Mouse (Mus musculus) CH12.LX (cell line): ENCODE measurements around the gene Fmo4. TPM values are rescaled to one million over a fixed set of nuclear protein-coding genes. Genes with fewer than 3 reads are reported as not detected.

Source experiments
- DNase-seq: peaks from one replicate; pipeline ENCODE4 v3.0.0-alpha.2; 2013; ENCODE audit errors: extremely low read depth
- H3K27ac ChIP-seq: 2 replicates; pipeline ENCODE4 v1.5.1; 2012; ENCODE audit warnings: low read depth, mild to moderate bottlenecking, control low read depth, moderate library complexity; ENCODE audit not compliant: insufficient read depth
- H3K27me3 ChIP-seq: replicated peaks from 2 replicates; pipeline ENCODE3; 2012; ENCODE audit warnings: inconsistent platforms
- H3K36me3 ChIP-seq, 2 experiments: replicated peaks in 1 of 2; 2 replicates each; pipeline versions ENCODE3 to v1.6.1; 2012; ENCODE audit warnings: inconsistent platforms in 1 of 2, low read length in 1 of 2, mild to moderate bottlenecking in 1 of 2, mixed read lengths in 1 of 2, moderate library complexity in 1 of 2; ENCODE audit not compliant: control insufficient read depth in 1 of 2, insufficient read depth in 1 of 2
- H3K4me1 ChIP-seq, 2 experiments: 2 replicates each; pipeline ENCODE4 v1.6.1; 2012; ENCODE audit warnings: inconsistent platforms in 1 of 2, moderate library complexity in 1 of 2; ENCODE audit not compliant: insufficient read depth in 2 of 2, control insufficient read depth in 1 of 2
- H3K4me2 ChIP-seq: 2 replicates; pipeline ENCODE4 v1.6.1; 2012; ENCODE audit warnings: low read depth, mild to moderate bottlenecking, control low read depth; ENCODE audit not compliant: poor library complexity, insufficient read depth, severe bottlenecking
- H3K4me3 ChIP-seq, 3 experiments: fragments of 150-350 bp in 1 of 3; sonication (generic) in 1 of 3; replicated peaks in 1 of 3; 2 replicates each; pipeline versions ENCODE3 to v1.5.1; 2011 to 2012; ENCODE audit warnings: low read depth in 2 of 3, low read length in 2 of 3, mild to moderate bottlenecking in 2 of 3, moderate library complexity in 2 of 3, control low read depth in 1 of 3, improper control_type of control experiment in 1 of 3, inconsistent platforms in 1 of 3, mixed read lengths in 1 of 3; ENCODE audit not compliant: poor library complexity in 1 of 3
- H3K79me2 ChIP-seq: replicated peaks from 2 replicates; pipeline ENCODE4 v1.6.1; 2012; ENCODE audit warnings: mild to moderate bottlenecking, moderate library complexity; ENCODE audit not compliant: control insufficient read depth, poor library complexity, insufficient read depth, severe bottlenecking; ENCODE audit errors: extremely low read depth
- H3K9ac ChIP-seq: 2 replicates; pipeline ENCODE4 v1.6.1; 2012; ENCODE audit warnings: low read depth, mild to moderate bottlenecking, control low read depth, moderate library complexity; ENCODE audit not compliant: insufficient read depth
- H3K9me3 ChIP-seq: replicated peaks from 2 replicates; pipeline ENCODE3; 2012; ENCODE audit warnings: low read length, inconsistent platforms, mixed read lengths
- BHLHE40 ChIP-seq: IDR thresholded peaks from 2 replicates; pipeline ENCODE4 v1.6.1; 2011; ENCODE audit warnings: mild to moderate bottlenecking, low read depth, low read length, improper control_type of control experiment
- E2F4 ChIP-seq: IDR thresholded peaks from 2 replicates; pipeline ENCODE4 v1.6.1; 2011; ENCODE audit warnings: low read depth, low read length, improper control_type of control experiment; ENCODE audit not compliant: insufficient replicate concordance
- EP300 ChIP-seq: IDR thresholded peaks from 2 replicates; pipeline ENCODE4 v1.6.1; 2011; ENCODE audit warnings: low read length, improper control_type of control experiment
- GABPA ChIP-seq: IDR thresholded peaks from 2 replicates; pipeline ENCODE4 v1.6.1; 2012; ENCODE audit warnings: low read depth, low read length, improper control_type of control experiment, inconsistent platforms; ENCODE audit not compliant: insufficient replicate concordance
- HCFC1 ChIP-seq: IDR thresholded peaks from 2 replicates; pipeline ENCODE4 v1.6.1; 2012; ENCODE audit warnings: low read depth, mild to moderate bottlenecking, inconsistent platforms, low read length, improper control_type of control experiment
- MAZ ChIP-seq: IDR thresholded peaks from 2 replicates; pipeline ENCODE4 v1.6.1; 2012; ENCODE audit warnings: low read depth, mild to moderate bottlenecking, inconsistent platforms, low read length, improper control_type of control experiment, moderate library complexity
- MXI1 ChIP-seq: IDR thresholded peaks from 2 replicates; pipeline ENCODE4 v1.6.1; 2011; ENCODE audit warnings: mild to moderate bottlenecking, low read depth, low read length, improper control_type of control experiment
- MYC ChIP-seq: IDR thresholded peaks from 2 replicates; pipeline ENCODE4 v1.6.1; 2011; ENCODE audit warnings: low read depth, mild to moderate bottlenecking, improper control_type of control experiment, low read length
- NELFE ChIP-seq: IDR thresholded peaks from 2 replicates; pipeline ENCODE4 v1.6.1; 2011; ENCODE audit warnings: low read depth, low read length, improper control_type of control experiment
- NRF1 ChIP-seq: IDR thresholded peaks from 2 replicates; pipeline ENCODE4 v1.6.1; 2014; ENCODE audit warnings: low read depth, mild to moderate bottlenecking, inconsistent platforms, low read length, improper control_type of control experiment, moderate library complexity
- PAX5 ChIP-seq: IDR thresholded peaks from 2 replicates; pipeline ENCODE4 v1.6.1; 2012; ENCODE audit warnings: low read length, inconsistent platforms, mixed read lengths
- POLR2AphosphoS2 ChIP-seq: IDR thresholded peaks from 2 replicates; pipeline ENCODE4 v1.6.1; 2011; ENCODE audit warnings: low read depth, low read length, improper control_type of control experiment
- RCOR1 ChIP-seq: conservative IDR thresholded peaks from 2 replicates; pipeline ENCODE4 v1.6.1; 2012; ENCODE audit warnings: low read depth, mild to moderate bottlenecking, inconsistent platforms, low read length, improper control_type of control experiment
- SIN3A ChIP-seq: IDR thresholded peaks from 2 replicates; pipeline ENCODE4 v1.6.1; 2012; ENCODE audit warnings: low read length, improper control_type of control experiment, inconsistent platforms
- TCF12 ChIP-seq: IDR thresholded peaks from 2 replicates; pipeline ENCODE4 v1.6.1; 2014; ENCODE audit warnings: low read depth, mild to moderate bottlenecking, inconsistent platforms, low read length, improper control_type of control experiment
- UBTF ChIP-seq: IDR thresholded peaks from 2 replicates; pipeline ENCODE4 v1.6.1; 2012; ENCODE audit warnings: low read depth, mild to moderate bottlenecking, inconsistent platforms, low read length, improper control_type of control experiment, moderate library complexity
- USF2 ChIP-seq: conservative IDR thresholded peaks from 2 replicates; pipeline ENCODE4 v1.6.1; 2011; ENCODE audit warnings: low read depth, low read length, improper control_type of control experiment
- ZC3H11A ChIP-seq: IDR thresholded peaks from 2 replicates; pipeline ENCODE4 v1.6.1; 2012; ENCODE audit warnings: low read depth, mild to moderate bottlenecking, inconsistent platforms, low read length, improper control_type of control experiment
- ZKSCAN1 ChIP-seq: IDR thresholded peaks from 2 replicates; pipeline ENCODE4 v1.6.1; 2012; ENCODE audit warnings: low read depth, inconsistent platforms, low read length, improper control_type of control experiment, borderline replicate concordance
- ZMIZ1 ChIP-seq: IDR thresholded peaks from 2 replicates; pipeline ENCODE4 v1.6.1; 2012; ENCODE audit warnings: low read depth, mild to moderate bottlenecking, inconsistent platforms, low read length, improper control_type of control experiment
- ZNF384 ChIP-seq: IDR thresholded peaks from 2 replicates; pipeline ENCODE4 v1.6.1; 2012; ENCODE audit warnings: low read depth, low read length, improper control_type of control experiment, inconsistent platforms
- dilution Hi-C: fragments of 300-500 bp; cut with MboI; formaldehyde crosslinking; loops from 2 replicates; pipeline ENCODE4 v1.14.3; 2020; ENCODE audit warnings: low sequenced_read_pairs; ENCODE audit not compliant: extremely low pct_unique_long_range_greater_than_20kb, extremely low pct_ligation_motif_present
- in situ Hi-C: fragments of 300-500 bp; cut with MboI; formaldehyde crosslinking; loops from 3 replicates; pipeline ENCODE4 v1.14.3; 2019; ENCODE audit warnings: low sequenced_read_pairs, low pct_ligation_motif_present, low pct_unique_long_range_greater_than_20kb, mixed read lengths
- polyA plus RNA-seq: library from polyadenylated mRNA; unstranded; fragments of >175 nt; gene quantifications from 2 replicates; pipeline ENCODE4 v1.2.1, GENCODE M21; 2012; ENCODE audit warnings: low read depth; ENCODE audit not compliant: insufficient read length
- total RNA-seq, 2 experiments: library from RNA; depleted of rRNA; stranded (reverse); fragments of 300-350 nt in 1 of 2; fragments of >200 nt in 1 of 2; gene quantifications; 2 replicates each; pipeline ENCODE4 v1.2.3; 2012 to 2014

Fmo4 gene
- total and polyA plus RNA-seq, 3 experiments, result not detected

GRCm38 (mm10) chr1:162832574-162832953, 18.8 kb upstream of the Fmo4 start:
- no peaks in the 10 kb centered on the region for H3K36me3 ChIP-seq
- in situ Hi-C loops (no loop called here), dilution Hi-C loops (no loop called here)
- H3K4me3 ChIP-seq, result no peak overlapping the region
- H3K27ac ChIP-seq, result no peak overlapping the region
- no peaks in the 10 kb centered on the region for H3K9me3 ChIP-seq
- no peaks in the 10 kb centered on the region for H3K4me1 ChIP-seq
- no peaks in the 10 kb centered on the region for H3K27me3 ChIP-seq
- H3K79me2 ChIP-seq, result no peaks in the 10 kb centered on the region
- TF ChIP-seq UBTF (no peak), POLR2AphosphoS2 (no peak), ZMIZ1 (no peak), HCFC1 (no peak), ZNF384 (no peak), MYC (no peak), PAX5 (no peak), GABPA (no peak), NELFE (no peak), E2F4 (no peak), BHLHE40 (no peak)
- no peak for DNase-seq
- H3K9ac ChIP-seq, result no peak overlapping the region
- H3K4me2 ChIP-seq, result no peak overlapping the region

- no peak for DNase-seq
- no peak overlapping the region for H3K4me2 ChIP-seq
- no peaks in the 10 kb centered on the region for H3K79me2 ChIP-seq
- dilution Hi-C loops, result no loop called here
- no peak overlapping the region for H3K4me3 ChIP-seq
- no peaks in the 10 kb centered on the region for H3K36me3 ChIP-seq
- no peak for TF ChIP-seq TCF12
- TF ChIP-seq EP300, result no peak
- TF ChIP-seq HCFC1, result no peak
- TF ChIP-seq MXI1, result no peak
- TF ChIP-seq RCOR1, result no peak
- no peak for TF ChIP-seq ZC3H11A
- TF ChIP-seq ZNF384, result no peak
- TF ChIP-seq USF2, result no peak
- TF ChIP-seq SIN3A, result no peak
- TF ChIP-seq MAZ, result no peak
- TF ChIP-seq ZKSCAN1, result no peak
- TF ChIP-seq NRF1, result no peak
- no peak for TF ChIP-seq ZMIZ1
- TF ChIP-seq, all 38 proteins: peak for 0
- Histone ChIP-seq H3K9me3 (no peaks in the 10 kb centered on the region), H3K27ac (no peak overlapping the region), H3K9ac (no peak overlapping the region), H3K27me3 (no peaks in the 10 kb centered on the region), H3K4me1 (no peaks in the 10 kb centered on the region)
- in situ Hi-C loops, result no loop called here
Observed at GRCm38 (mm10) chr1:162831838-162832573, 18.2 kb upstream of the Fmo4 start.
